In the genomic region with DNA sequence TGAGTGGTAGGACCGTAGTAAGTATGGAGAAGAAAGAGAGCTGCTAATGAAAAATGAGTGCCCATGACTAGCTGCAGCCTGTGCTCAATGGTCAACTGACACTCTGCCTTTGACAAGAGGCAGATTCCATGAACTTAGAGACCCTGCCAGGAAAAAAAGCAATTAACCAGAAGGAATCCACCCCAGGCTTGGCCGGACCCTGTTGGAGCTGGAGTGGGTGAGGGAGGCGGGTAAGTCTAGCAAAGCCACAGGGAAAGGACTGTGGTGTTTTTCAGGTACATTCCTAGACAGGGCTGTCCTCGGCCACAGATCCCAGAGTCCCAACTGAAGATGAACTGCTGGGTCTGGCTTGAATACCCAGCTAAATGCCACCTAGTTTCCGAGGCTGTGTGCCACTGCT, we compare ENCODE assay signal across 13 mouse cellular contexts.
DNase-seq lines count a peak whose midpoint lies in the region; ATAC-seq lines count a peak whose summit lies in the region.
"Had no signal": no experiment of that assay in that cellular context is flagged by ENCODE, and none has a peak within 500 bp of the region (broad histone marks: within the 10 kb centered on the region; RNA-seq: fewer than 3 reads in every experiment).

No protein-coding gene starts in this region.

- no peaks in the 10 kb centered on the region for H3K27me3 ChIP-seq in forebrain, embryonic 11.5 days (ENCODE audit: control insufficient read depth, insufficient read depth, low read length)
- H3K27me3 ChIP-seq in forebrain, embryonic 10.5 days (ENCODE audit: poor library complexity, severe bottlenecking): no peaks in the 10 kb centered on the region
- H3K27me3 ChIP-seq in neural tube, embryonic 13.5 days: no peaks in the 10 kb centered on the region

- H3K4me2 ChIP-seq in forebrain, embryonic 11.5 days (ENCODE audit: low read depth, low read length, severe bottlenecking): no peak overlapping the region
- no peak overlapping the region for H3K4me2 ChIP-seq in neural tube, embryonic 13.5 days
- H3K4me2 ChIP-seq: limb, embryonic 12.5 days; midbrain, embryonic 11.5 days had no signal

- WGBS in forebrain, embryonic 11.5 days: 86% methylated on average over 5 of the region's 5 CpGs
- 88% methylated on average over 5 of the region's 5 CpGs for WGBS in forebrain, embryonic 10.5 days
- 81% methylated on average over 5 of the region's 5 CpGs for WGBS in neural tube, embryonic 13.5 days

- no peak overlapping the region for H3K27ac ChIP-seq in forebrain, embryonic 11.5 days (ENCODE audit: low read depth, low read length)
- no peak overlapping the region for H3K27ac ChIP-seq in forebrain, embryonic 10.5 days
- peak overlapping the region; percentile 75; the same call in 1 of the 2 replicates for H3K27ac ChIP-seq in neural tube, embryonic 13.5 days (replicated peaks)
- H3K27ac ChIP-seq: left cerebral cortex, adult 2 months; limb, embryonic 12.5 days; liver, embryonic 14.5 days had no signal

- no peak overlapping the region for H3K9ac ChIP-seq in forebrain, embryonic 11.5 days (ENCODE audit: low read length)
- no peak overlapping the region for H3K9ac ChIP-seq in neural tube, embryonic 13.5 days
- H3K9ac ChIP-seq: limb, embryonic 12.5 days; liver, embryonic 14.5 days had no signal

- no peaks in the 10 kb centered on the region for H3K36me3 ChIP-seq in forebrain, embryonic 11.5 days (ENCODE audit: control insufficient read depth, insufficient read depth, low read length)
- no peaks in the 10 kb centered on the region for H3K36me3 ChIP-seq in forebrain, embryonic 10.5 days (replicated peaks)
- no peaks in the 10 kb centered on the region for H3K36me3 ChIP-seq in neural tube, embryonic 13.5 days
- H3K36me3 ChIP-seq: G1E; limb, embryonic 12.5 days had no signal

- no peaks in the 10 kb centered on the region for H3K4me1 ChIP-seq in forebrain, embryonic 11.5 days (replicated peaks; ENCODE audit: control insufficient read depth, insufficient read depth, low read length)
- H3K4me1 ChIP-seq in forebrain, embryonic 10.5 days: peaks cover 17% of the 10 kb centered on the region
- H3K4me1 ChIP-seq in neural tube, embryonic 13.5 days (replicated peaks): peaks cover 57% of the 10 kb centered on the region
- H3K4me1 ChIP-seq: limb, embryonic 12.5 days had no signal

- intact Hi-C loops in left cerebral cortex, postnatal 4 days (cut with DNase I): no loop called here
- intact Hi-C loops in left cerebral cortex, postnatal 10 days (cut with DNase I): no loop called here

- H3K9me3 ChIP-seq in forebrain, embryonic 11.5 days (ENCODE audit: control insufficient read depth, low read length): no peaks in the 10 kb centered on the region
- H3K9me3 ChIP-seq in forebrain, embryonic 10.5 days: no peaks in the 10 kb centered on the region
- no peaks in the 10 kb centered on the region for H3K9me3 ChIP-seq in neural tube, embryonic 13.5 days
- H3K9me3 ChIP-seq: G1E; limb, embryonic 12.5 days had no signal

- H3K4me3 ChIP-seq in forebrain, embryonic 11.5 days (ENCODE audit: low read depth, low read length): no peak overlapping the region
- H3K4me3 ChIP-seq in forebrain, embryonic 10.5 days: no peak overlapping the region
- H3K4me3 ChIP-seq in neural tube, embryonic 13.5 days: no peak overlapping the region
- H3K4me3 ChIP-seq: left cerebral cortex, adult 2 months; limb, embryonic 12.5 days had no signal

- DNase-seq in forebrain, embryonic 11.5 days (ENCODE audit: low spot score): peak; percentile 40
- no peak for DNase-seq in forebrain, embryonic 10.5 days (ENCODE audit: extremely low spot score, low spot score)
- peak; percentile 35 for DNase-seq in left cerebral cortex, postnatal 4 days
- DNase-seq in left cerebral cortex, postnatal 10 days (ENCODE audit: extremely low spot score in 1 of 2, low spot score in 2 of 2): no peak
- no peak for DNase-seq in neural tube, embryonic 10.5 days (ENCODE audit: extremely low spot score, low spot score)
- DNase-seq in thymus, postnatal 36 days: no peak
- no peak for DNase-seq in layer of hippocampus, postnatal 10 days (ENCODE audit: low spot score in 2 of 2)

- no peak for ATAC-seq in forebrain, embryonic 11.5 days (replicated peaks; ENCODE audit: low FRiP score)
- no peak for ATAC-seq in neural tube, embryonic 13.5 days (ENCODE audit: low read depth)

Comparison
In these comparisons a context has a peak if more than half of its experiments do, and no peak if none do; other contexts are left out.
1. DNase-seq: peak in forebrain, embryonic 11.5 days (single experiment) and left cerebral cortex, postnatal 4 days (single experiment); none in forebrain, embryonic 10.5 days (single experiment), left cerebral cortex, postnatal 10 days (0 of 2), neural tube, embryonic 10.5 days (single experiment), thymus, postnatal 36 days (0 of 2) and layer of hippocampus, postnatal 10 days (0 of 2).